Mouse (Mus musculus): ENCODE results near the gene Phlpp1. TPM values are rescaled to one million over a fixed set of nuclear protein-coding genes. Genes with fewer than 3 reads are reported as not detected.
"Not testable (repeated sequence)": the region's sequence is repeated elsewhere in the genome, so short reads cannot be mapped to it uniquely, and the experiment has no call there.

Gene Phlpp1
- polyA plus RNA-seq, 1 experiment from 2014 or later = 6.9 TPM

- no peak overlapping the region for H3K9ac ChIP-seq
- no peaks in the 10 kb centered on the region for H3K9me3 ChIP-seq
- no peaks in the 10 kb centered on the region for H3K27me3 ChIP-seq
- H3K27ac ChIP-seq (replicated peaks) = no peak overlapping the region
- no peak for ATAC-seq (ENCODE audit: low read depth)
- no peaks in the 10 kb centered on the region for H3K36me3 ChIP-seq
- no peak overlapping the region for H3K4me2 ChIP-seq
- WGBS = 96% methylated on average over 3 of the region's 3 CpGs
- H3K4me1 ChIP-seq (replicated peaks) = peaks cover 10% of the 10 kb centered on the region
- H3K4me3 ChIP-seq = no peak overlapping the region
These were observed 138.0 kb downstream of the Phlpp1 start for GRCm38 (mm10) chr1:106309394-106310039.

- H3K9me3 ChIP-seq = no peaks in the 10 kb centered on the region
- WGBS = 92% methylated on average over 2 of the region's 2 CpGs
- no peak overlapping the region for H3K4me2 ChIP-seq
- no peaks in the 10 kb centered on the region for H3K36me3 ChIP-seq
- no peak overlapping the region for H3K9ac ChIP-seq
- H3K4me1 ChIP-seq (replicated peaks) = peaks cover 5% of the 10 kb centered on the region; the same call in 1 of the 2 replicates
- H3K27me3 ChIP-seq = no peaks in the 10 kb centered on the region
- H3K27ac ChIP-seq (replicated peaks) = no peak overlapping the region
- H3K4me3 ChIP-seq = no peak overlapping the region
- ATAC-seq (ENCODE audit: low read depth) = no peak
These were observed 138.7 kb downstream of the Phlpp1 start for GRCm38 (mm10) chr1:106310285-106310684.

- H3K4me1 ChIP-seq (replicated peaks); H3K36me3 ChIP-seq: not testable (repeated sequence)
These were observed 140.3 kb downstream of the Phlpp1 start for GRCm38 (mm10) chr1:106311830-106312229.

GRCm38 (mm10) chr1:106314476-106314875, 142.9 kb downstream of the Phlpp1 start:
- peaks cover 5% of the 10 kb centered on the region for H3K36me3 ChIP-seq
- 86% methylated on average over 4 of the region's 4 CpGs for WGBS
- H3K27ac ChIP-seq (replicated peaks) = no peak overlapping the region
- no peak for ATAC-seq (ENCODE audit: low read depth)
- no peaks in the 10 kb centered on the region for H3K4me1 ChIP-seq (replicated peaks)
- H3K4me2 ChIP-seq = no peak overlapping the region
- no peak overlapping the region for H3K9ac ChIP-seq
- no peaks in the 10 kb centered on the region for H3K9me3 ChIP-seq
- no peak overlapping the region for H3K4me3 ChIP-seq
- H3K27me3 ChIP-seq = no peaks in the 10 kb centered on the region

More at GRCm38 (mm10) chr1:106311830-106312229, 140.3 kb downstream of the Phlpp1 start:
- H3K4me3 ChIP-seq; H3K9ac ChIP-seq; H3K4me2 ChIP-seq; ATAC-seq (ENCODE audit: low read depth); H3K27me3 ChIP-seq; H3K9me3 ChIP-seq; H3K27ac ChIP-seq (replicated peaks): not testable (repeated sequence)
- 92% methylated on average over 2 of the region's 2 CpGs for WGBS

GRCm38 (mm10) chr1:106316641-106317304, 145.2 kb downstream of the Phlpp1 start:
- ATAC-seq (ENCODE audit: low read depth) = no peak
- 80% methylated on average over 4 of the region's 4 CpGs for WGBS

GRCm38 (mm10) chr1:106318341-106318740, 146.8 kb downstream of the Phlpp1 start:
- Histone ChIP-seq H3K4me1 (replicated peaks) (no peaks in the 10 kb centered on the region), H3K4me2 (no peak overlapping the region), H3K9ac (no peak overlapping the region), H3K9me3 (no peaks in the 10 kb centered on the region), H3K27me3 (no peaks in the 10 kb centered on the region), H3K36me3 (peaks cover 6% of the 10 kb centered on the region), H3K4me3 (no peak overlapping the region), H3K27ac (replicated peaks) (no peak overlapping the region)
- no peak for ATAC-seq (ENCODE audit: low read depth)
- WGBS = 93% methylated on average over 5 of the region's 5 CpGs

More at GRCm38 (mm10) chr1:106316641-106317304, 145.2 kb downstream of the Phlpp1 start:
- Histone ChIP-seq H3K27me3 (no peaks in the 10 kb centered on the region), H3K4me3 (no peak overlapping the region), H3K27ac (replicated peaks) (no peak overlapping the region), H3K9me3 (no peaks in the 10 kb centered on the region), H3K9ac (no peak overlapping the region), H3K4me2 (no peak overlapping the region), H3K36me3 (peaks cover 6% of the 10 kb centered on the region), H3K4me1 (replicated peaks) (no peaks in the 10 kb centered on the region)

GRCm38 (mm10) chr1:106320583-106320982, 149.0 kb downstream of the Phlpp1 start:
- Histone ChIP-seq H3K4me3 (no peak overlapping the region), H3K9me3 (no peaks in the 10 kb centered on the region), H3K27me3 (no peaks in the 10 kb centered on the region), H3K27ac (replicated peaks) (no peak overlapping the region), H3K4me1 (replicated peaks) (no peaks in the 10 kb centered on the region), H3K4me2 (no peak overlapping the region), H3K36me3 (peaks cover 6% of the 10 kb centered on the region), H3K9ac (no peak overlapping the region)
- no peak for ATAC-seq (ENCODE audit: low read depth)
- 95% methylated on average over 1 of the region's 1 CpGs for WGBS

GRCm38 (mm10) chr1:106321432-106322126, 150.0 kb downstream of the Phlpp1 start:
- H3K9ac ChIP-seq = no peak overlapping the region
- ATAC-seq (ENCODE audit: low read depth) = no peak
- H3K4me1 ChIP-seq (replicated peaks) = no peaks in the 10 kb centered on the region
- H3K9me3 ChIP-seq = no peaks in the 10 kb centered on the region
- no peaks in the 10 kb centered on the region for H3K27me3 ChIP-seq
- H3K4me2 ChIP-seq = no peak overlapping the region
- 93% methylated on average over 8 of the region's 8 CpGs for WGBS
- peaks cover 6% of the 10 kb centered on the region for H3K36me3 ChIP-seq
- H3K4me3 ChIP-seq = no peak overlapping the region
- no peak overlapping the region for H3K27ac ChIP-seq (replicated peaks)

GRCm38 (mm10) chr1:106326691-106327090, 155.1 kb downstream of the Phlpp1 start:
- no peak overlapping the region for H3K4me3 ChIP-seq
- H3K36me3 ChIP-seq = no peaks in the 10 kb centered on the region
- no peak overlapping the region for H3K9ac ChIP-seq
- H3K27me3 ChIP-seq = no peaks in the 10 kb centered on the region
- no peak for ATAC-seq (ENCODE audit: low read depth)
- no peaks in the 10 kb centered on the region for H3K4me1 ChIP-seq (replicated peaks)
- H3K27ac ChIP-seq (replicated peaks) = no peak overlapping the region
- WGBS = 85% methylated on average over 2 of the region's 2 CpGs
- H3K9me3 ChIP-seq = no peaks in the 10 kb centered on the region
- H3K4me2 ChIP-seq = no peak overlapping the region

- Histone ChIP-seq H3K27ac (replicated peaks) (no peak overlapping the region), H3K27me3 (no peaks in the 10 kb centered on the region), H3K4me1 (replicated peaks) (no peaks in the 10 kb centered on the region), H3K4me2 (no peak overlapping the region), H3K36me3 (peaks cover 33% of the 10 kb centered on the region), H3K4me3 (no peak overlapping the region), H3K9ac (no peak overlapping the region), H3K9me3 (no peaks in the 10 kb centered on the region)
- WGBS = 91% methylated on average over 3 of the region's 3 CpGs
- ATAC-seq (ENCODE audit: low read depth) = no peak
These were observed 170.5 kb downstream of the Phlpp1 start for GRCm38 (mm10) chr1:106342100-106342499.

- Histone ChIP-seq H3K4me3 (no peak overlapping the region), H3K9ac (no peak overlapping the region), H3K4me1 (replicated peaks) (no peaks in the 10 kb centered on the region), H3K4me2 (no peak overlapping the region), H3K9me3 (no peaks in the 10 kb centered on the region), H3K27ac (replicated peaks) (no peak overlapping the region), H3K27me3 (no peaks in the 10 kb centered on the region), H3K36me3 (peaks cover 33% of the 10 kb centered on the region)
- 94% methylated on average over 2 of the region's 2 CpGs for WGBS
- no peak for ATAC-seq (ENCODE audit: low read depth)
These were observed 173.7 kb downstream of the Phlpp1 start for GRCm38 (mm10) chr1:106345265-106345664.

GRCm38 (mm10) chr1:106346776-106347175, 175.2 kb downstream of the Phlpp1 start:
- H3K27ac ChIP-seq (replicated peaks) = no peak overlapping the region
- no peak for ATAC-seq (ENCODE audit: low read depth)
- no peak overlapping the region for H3K9ac ChIP-seq
- peaks cover 44% of the 10 kb centered on the region for H3K36me3 ChIP-seq
- no peaks in the 10 kb centered on the region for H3K27me3 ChIP-seq
- no peaks in the 10 kb centered on the region for H3K4me1 ChIP-seq (replicated peaks)
- no peak overlapping the region for H3K4me3 ChIP-seq
- no peak overlapping the region for H3K4me2 ChIP-seq
- H3K9me3 ChIP-seq = no peaks in the 10 kb centered on the region
- WGBS = 97% methylated on average over 3 of the region's 3 CpGs

Data from neural tube, embryonic 13.5 days (tissue).